ENCODE assay signal across 15 mouse cellular contexts in genomic region chr10:52877263-52878021, GRCm38 (mm10).
DNase-seq lines count a peak whose midpoint lies in the region; ATAC-seq lines count a peak whose summit lies in the region.
"Had no signal": no experiment of that assay in that cellular context is flagged by ENCODE, and none has a peak within 500 bp of the region (broad histone marks: within the 10 kb centered on the region; RNA-seq: fewer than 3 reads in every experiment).

No protein-coding gene starts in this region.

- no peak overlapping the region for H3K4me3 ChIP-seq in forebrain, embryonic 14.5 days (ENCODE audit: low read depth, low read length)
- no peak overlapping the region for H3K4me3 ChIP-seq in midbrain, embryonic 10.5 days
- H3K4me3 ChIP-seq in neural tube, embryonic 13.5 days, result no peak overlapping the region
- H3K4me3 ChIP-seq: embryonic facial prominence, embryonic 13.5 days; heart, embryonic 12.5 days; limb, embryonic 10.5 days had no signal

- H3K4me2 ChIP-seq in forebrain, embryonic 14.5 days (ENCODE audit: low read length), result peak overlapping the region; percentile 14; the same call in 1 of the 2 replicates
- H3K4me2 ChIP-seq in neural tube, embryonic 13.5 days, result no peak overlapping the region
- H3K4me2 ChIP-seq: embryonic facial prominence, embryonic 13.5 days; heart, embryonic 12.5 days had no signal

- peak overlapping the region; percentile 85 for H3K27ac ChIP-seq in forebrain, embryonic 14.5 days (ENCODE audit: low read depth, low read length)
- peak overlapping the region; percentile 59 for H3K27ac ChIP-seq in midbrain, embryonic 10.5 days (replicated peaks)
- H3K27ac ChIP-seq in neural tube, embryonic 13.5 days (replicated peaks), result peak overlapping the region; percentile 61
- H3K27ac ChIP-seq: embryonic facial prominence, embryonic 13.5 days; kidney, postnatal 0 days; limb, embryonic 10.5 days; liver, embryonic 14.5 days had no signal

- peak; percentile 47 for DNase-seq in embryo, embryonic 10.5 days (ENCODE audit: low spot score)
- peak; percentile 83 for DNase-seq in forebrain, embryonic 14.5 days (ENCODE audit: low spot score)
- DNase-seq in midbrain, embryonic 10.5 days (ENCODE audit: low spot score), result peak; percentile 13
- no peak for DNase-seq in kidney, adult 11 months
- DNase-seq in left cerebral cortex, adult 8-10 months (ENCODE audit: low spot score in 2 of 2), result no peak
- DNase-seq in frontal cortex, postnatal 10 days (ENCODE audit: low spot score in 2 of 2), result no peak
- DNase-seq: cerebellum, adult 18-20 months; thymus, adult 2 months had no signal

- H3K9me3 ChIP-seq in forebrain, embryonic 14.5 days (replicated peaks; ENCODE audit: control insufficient read depth, low read length), result no peaks in the 10 kb centered on the region
- H3K9me3 ChIP-seq in midbrain, embryonic 10.5 days (replicated peaks), result no peaks in the 10 kb centered on the region
- H3K9me3 ChIP-seq in neural tube, embryonic 13.5 days, result no peaks in the 10 kb centered on the region
- H3K9me3 ChIP-seq: embryonic facial prominence, embryonic 13.5 days; heart, embryonic 12.5 days; limb, embryonic 10.5 days had no signal

- H3K27me3 ChIP-seq in forebrain, embryonic 14.5 days (replicated peaks; ENCODE audit: control insufficient read depth, insufficient read depth, low read length), result no peaks in the 10 kb centered on the region
- H3K27me3 ChIP-seq in midbrain, embryonic 10.5 days (ENCODE audit: low read depth, poor library complexity, severe bottlenecking), result peaks cover 20% of the 10 kb centered on the region
- no peaks in the 10 kb centered on the region for H3K27me3 ChIP-seq in neural tube, embryonic 13.5 days
- H3K27me3 ChIP-seq: embryonic facial prominence, embryonic 13.5 days; heart, embryonic 12.5 days had no signal

- 11% methylated on average over 6 of the region's 6 CpGs for WGBS in forebrain, embryonic 14.5 days
- 48% methylated on average over 6 of the region's 6 CpGs for WGBS in midbrain, embryonic 10.5 days
- WGBS in neural tube, embryonic 13.5 days, result 23% methylated on average over 6 of the region's 6 CpGs

- no peaks in the 10 kb centered on the region for H3K36me3 ChIP-seq in forebrain, embryonic 14.5 days (ENCODE audit: control insufficient read depth, insufficient read depth, low read length)
- H3K36me3 ChIP-seq in midbrain, embryonic 10.5 days, result no peaks in the 10 kb centered on the region
- H3K36me3 ChIP-seq in neural tube, embryonic 13.5 days, result no peaks in the 10 kb centered on the region
- H3K36me3 ChIP-seq: embryonic facial prominence, embryonic 13.5 days; heart, embryonic 12.5 days; limb, embryonic 10.5 days had no signal

- H3K9ac ChIP-seq in forebrain, embryonic 14.5 days (ENCODE audit: low read length), result no peak overlapping the region
- H3K9ac ChIP-seq in neural tube, embryonic 13.5 days, result no peak overlapping the region
- H3K9ac ChIP-seq: embryonic facial prominence, embryonic 13.5 days; heart, embryonic 12.5 days; liver, embryonic 14.5 days had no signal

- peaks cover 11% of the 10 kb centered on the region for H3K4me1 ChIP-seq in forebrain, embryonic 14.5 days (ENCODE audit: control insufficient read depth, insufficient read depth, low read length)
- H3K4me1 ChIP-seq in midbrain, embryonic 10.5 days, result peaks cover 41% of the 10 kb centered on the region
- H3K4me1 ChIP-seq in neural tube, embryonic 13.5 days (replicated peaks), result peaks cover 35% of the 10 kb centered on the region
- H3K4me1 ChIP-seq: embryonic facial prominence, embryonic 13.5 days; limb, embryonic 10.5 days had no signal

- peak; percentile 81 for ATAC-seq in forebrain, embryonic 14.5 days
- peak; percentile 81 for ATAC-seq in neural tube, embryonic 13.5 days (ENCODE audit: low read depth)
- no peak for ATAC-seq in megakaryocyte, adult 5-6 weeks (ENCODE audit: poor library complexity, severe bottlenecking)

Comparison
In these comparisons a context has a peak if more than half of its experiments do, and no peak if none do; other contexts are left out.
1. DNase-seq: peak in embryo, embryonic 10.5 days (single experiment), forebrain, embryonic 14.5 days (single experiment) and midbrain, embryonic 10.5 days (single experiment); none in kidney, adult 11 months (single experiment), left cerebral cortex, adult 8-10 months (0 of 2) and frontal cortex, postnatal 10 days (0 of 2).
2. Peak in every context shown above with its lines, with median percentiles within 50 percentile points of each other: H3K27ac ChIP-seq.